Mouse (Mus musculus): Measurements from ENCODE around the gene Tcf20.

- TF ChIP-seq CTCF (IDR thresholded peaks at IDR 0.05; ENCODE audit: control insufficient read depth, insufficient read depth, insufficient read length) (no peak), USF1 (IDR thresholded peaks at IDR 0.05; ENCODE audit: low read depth) (no peak), FOSL1 (IDR thresholded peaks at IDR 0.05; ENCODE audit: insufficient read depth, low read length, poor library complexity, severe bottlenecking) (no peak), CEBPB (IDR thresholded peaks at IDR 0.05; ENCODE audit: low read depth) (no peak)
Observed at GRCm38 (mm10) chr15:82956721-82957120, 31.0 kb downstream of the Tcf20 start.
